In the genomic region with DNA sequence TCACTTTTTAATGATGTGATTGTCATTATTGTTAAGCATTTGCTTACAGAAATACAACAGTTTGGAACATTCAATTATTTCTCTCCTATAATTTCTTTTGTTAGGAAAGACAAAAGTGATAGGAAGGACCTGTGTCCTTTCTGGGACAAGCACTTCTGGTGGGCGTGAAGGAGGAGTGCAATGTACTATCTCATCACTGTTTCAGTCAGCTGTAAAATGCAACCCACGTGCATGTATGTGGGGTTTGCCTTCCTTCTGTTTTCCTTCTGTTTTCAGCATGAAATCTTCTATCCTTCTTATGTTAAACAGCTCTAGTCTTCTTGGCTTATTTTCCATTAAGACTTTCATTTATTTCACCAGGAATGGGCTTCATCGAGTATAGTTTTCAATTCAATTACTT, we compare ENCODE assay signal across 24 mouse cellular contexts. TPM values are rescaled to one million over a fixed set of nuclear protein-coding genes. Genes with fewer than 3 reads are reported as not detected.
A peak's percentile ranks its signal among the peaks of the same experiment; 100 is the strongest.
DNase-seq lines count a peak whose midpoint lies in the region; ATAC-seq and TF ChIP-seq lines count a peak whose summit lies in the region.
"Had no signal": no experiment of that assay in that cellular context is flagged by ENCODE, and none has a peak within 500 bp of the region (broad histone marks: within the 10 kb centered on the region; RNA-seq: fewer than 3 reads in every experiment).

No protein-coding gene starts in this region.

- peak; percentile 68 for ATAC-seq in frontal cortex, adult (ENCODE audit: low TSS enrichment)
- ATAC-seq in intestine, postnatal 0 days: no peak
- ATAC-seq: activated CD4-positive, CD25-positive, alpha-beta regulatory T cell, adult 4 months; CD4-positive, CD25-positive, alpha-beta regulatory T cell, adult 4 months; Patski had no signal

- no peak for TF ChIP-seq CTCF in intestine, postnatal 0 days (IDR thresholded peaks at IDR 0.05; ENCODE audit: low read depth)

- 78% methylated on average over 3 of the region's 3 CpGs for WGBS in heart, embryonic 10.5 days
- 65% methylated on average over 3 of the region's 3 CpGs for WGBS in intestine, postnatal 0 days

- peaks cover 17% of the 10 kb centered on the region for H3K4me1 ChIP-seq in heart, embryonic 10.5 days
- H3K4me1 ChIP-seq in intestine, postnatal 0 days (replicated peaks; ENCODE audit: control insufficient read depth, insufficient read depth, low read length): 0 out of 2 replicates have a peak, but pooled peaks cover 3% of the 10 kb centered on the region

- H3K27me3 ChIP-seq in heart, embryonic 10.5 days (ENCODE audit: insufficient read depth, poor library complexity, severe bottlenecking): no peaks in the 10 kb centered on the region
- H3K27me3 ChIP-seq in intestine, postnatal 0 days (replicated peaks; ENCODE audit: control insufficient read depth, insufficient read depth, low read length): no peaks in the 10 kb centered on the region
- H3K27me3 ChIP-seq: CH12.LX, Patski had no signal

- no peak overlapping the region for H3K4me2 ChIP-seq in intestine, postnatal 0 days (replicated peaks; ENCODE audit: low read depth)

- DNase-seq in frontal cortex, postnatal 14 days (ENCODE audit: low spot score in 2 of 2): no peak
- DNase-seq in heart, adult 11 months: peak; percentile 30
- no peak for DNase-seq in heart, embryonic 10.5 days (ENCODE audit: low spot score)
- DNase-seq in MN1 (ENCODE audit: low spot score): peak; percentile 55
- peak; percentile 71 for DNase-seq in brain, adult 2 months (ENCODE audit: low read depth, low spot score)
- DNase-seq in thymus, postnatal 0 days (ENCODE audit: low spot score): no peak
- DNase-seq: adrenal gland, adult 2 months; adrenal gland, adult 8-10 months; adrenal gland, postnatal 10 days; adrenal gland, postnatal 14 days; adrenal gland, postnatal 25 days; adrenal gland, postnatal 36 days; B cell, adult 2 months; cerebellum, adult 11 months; cerebellum, adult 11-12 months; cerebellum, adult 18-20 months; cerebellum, adult 2 months had no signal

- H3K36me3 ChIP-seq in heart, embryonic 10.5 days: peaks cover 45% of the 10 kb centered on the region
- H3K36me3 ChIP-seq in intestine, postnatal 0 days (ENCODE audit: control insufficient read depth, insufficient read depth): peaks cover 3% of the 10 kb centered on the region; the same call in 1 of the 2 replicates

- no peaks in the 10 kb centered on the region for H3K9me3 ChIP-seq in heart, embryonic 10.5 days
- no peaks in the 10 kb centered on the region for H3K9me3 ChIP-seq in intestine, postnatal 0 days (ENCODE audit: control insufficient read depth)
- H3K9me3 ChIP-seq: G1E had no signal

- no peak overlapping the region for H3K27ac ChIP-seq in heart, embryonic 10.5 days
- H3K27ac ChIP-seq in intestine, postnatal 0 days (ENCODE audit: low read depth, low read length): no peak overlapping the region

- no peak overlapping the region for H3K4me3 ChIP-seq in heart, embryonic 10.5 days
- no peak overlapping the region for H3K4me3 ChIP-seq in intestine, postnatal 0 days (ENCODE audit: low read depth, low read length)

- H3K9ac ChIP-seq in intestine, postnatal 0 days (ENCODE audit: low read depth, low read length): no peak overlapping the region

RNA-seq across cellular contexts. Expression of gene Tnpo1, which starts 5.9 kb away (rescaled TPM):
- polyA plus RNA-seq in heart, embryonic 10.5 days (2016; fragmentation: Nextera tagmentation; extraction: Ambion mirVana): 60.5 and 67.7 TPM in 2 replicates
- 33.8 and 37.8 TPM in 2 replicates for polyA plus RNA-seq in thymus, postnatal 0 days (2015; fragmentation: Nextera tagmentation; extraction: Ambion mirVana)
- 24.3 and 24.5 TPM in 2 replicates for polyA plus RNA-seq in intestine, postnatal 0 days (2015; fragmentation: Nextera tagmentation; extraction: Ambion mirVana)

Comparison
In these comparisons a context has a peak if more than half of its experiments do, and no peak if none do; other contexts are left out.
1. DNase-seq: peak in heart, adult 11 months (single experiment), MN1 (single experiment) and brain, adult 2 months (single experiment); none in frontal cortex, postnatal 14 days (0 of 2), heart, embryonic 10.5 days (single experiment) and thymus, postnatal 0 days (single experiment).